Mouse (Mus musculus) kidney, embryonic 15.5 days (tissue): ENCODE measurements around the gene Pcnp. TPM values are rescaled to one million over a fixed set of nuclear protein-coding genes. Genes with fewer than 3 reads are reported as not detected.
A peak's percentile ranks its signal among the peaks of the same experiment; 100 is the strongest.
"Not testable (repeated sequence)": the region's sequence is repeated elsewhere in the genome, so short reads cannot be mapped to it uniquely, and the experiment has no call there.

Experiments used
- ATAC-seq: fragments of 200-750 bp; cut with Nextera tagmentation; replicated peaks from 2 replicates; pipeline ENCODE4 v1.8.0; 2017; ENCODE audit warnings: moderate TSS enrichment; ENCODE audit not compliant: low FRiP score
- H3K27ac ChIP-seq: fragments of 300-500 bp; sonication (generic); 2 replicates; pipeline ENCODE4 v1.5.1; 2015; ENCODE audit warnings: mild to moderate bottlenecking, inconsistent platforms
- H3K27me3 ChIP-seq: fragments of 300-500 bp; sonication (generic); 2 replicates; pipeline ENCODE4 v1.6.1; 2015; ENCODE audit warnings: inconsistent platforms
- H3K36me3 ChIP-seq: fragments of 300-500 bp; sonication (generic); 2 replicates; pipeline ENCODE4 v1.6.1; 2015; ENCODE audit warnings: inconsistent platforms
- H3K4me1 ChIP-seq: fragments of 300-500 bp; sonication (generic); 2 replicates; pipeline ENCODE4 v1.6.1; 2015; ENCODE audit warnings: inconsistent platforms
- H3K4me2 ChIP-seq: fragments of 300-500 bp; sonication (generic); 2 replicates; pipeline ENCODE4 v1.6.1; 2015; ENCODE audit warnings: moderate library complexity, mild to moderate bottlenecking, inconsistent platforms
- H3K4me3 ChIP-seq: fragments of 300-500 bp; sonication (generic); replicated peaks from 2 replicates; pipeline ENCODE4 v1.5.1; 2015; ENCODE audit warnings: mild to moderate bottlenecking, inconsistent platforms
- H3K9ac ChIP-seq: fragments of 300-500 bp; sonication (generic); 2 replicates; pipeline ENCODE4 v1.6.1; 2015; ENCODE audit warnings: mild to moderate bottlenecking, inconsistent platforms
- H3K9me3 ChIP-seq: fragments of 300-500 bp; sonication (generic); replicated peaks from 2 replicates; pipeline ENCODE4 v1.6.1; 2016; ENCODE audit warnings: inconsistent platforms
- WGBS: fragments of 180-500 bp; shearing (Covaris S2); methylation state at CpG from one replicate; pipeline ENCODE4 v1.1.7; 2015; ENCODE audit warnings: mixed read lengths; 5-methylcytosine and 5-hydroxymethylcytosine counted together
- polyA plus RNA-seq: library from polyadenylated mRNA; unstranded; fragments of >200 nt; fragmentation: Nextera tagmentation; extraction: Ambion mirVana; gene quantifications from 2 replicates; pipeline ENCODE4 v1.2.1, GENCODE M21; 2015

Pcnp gene
- polyA plus RNA-seq, 1 experiment from 2014 or later = 216 TPM

DNA sequence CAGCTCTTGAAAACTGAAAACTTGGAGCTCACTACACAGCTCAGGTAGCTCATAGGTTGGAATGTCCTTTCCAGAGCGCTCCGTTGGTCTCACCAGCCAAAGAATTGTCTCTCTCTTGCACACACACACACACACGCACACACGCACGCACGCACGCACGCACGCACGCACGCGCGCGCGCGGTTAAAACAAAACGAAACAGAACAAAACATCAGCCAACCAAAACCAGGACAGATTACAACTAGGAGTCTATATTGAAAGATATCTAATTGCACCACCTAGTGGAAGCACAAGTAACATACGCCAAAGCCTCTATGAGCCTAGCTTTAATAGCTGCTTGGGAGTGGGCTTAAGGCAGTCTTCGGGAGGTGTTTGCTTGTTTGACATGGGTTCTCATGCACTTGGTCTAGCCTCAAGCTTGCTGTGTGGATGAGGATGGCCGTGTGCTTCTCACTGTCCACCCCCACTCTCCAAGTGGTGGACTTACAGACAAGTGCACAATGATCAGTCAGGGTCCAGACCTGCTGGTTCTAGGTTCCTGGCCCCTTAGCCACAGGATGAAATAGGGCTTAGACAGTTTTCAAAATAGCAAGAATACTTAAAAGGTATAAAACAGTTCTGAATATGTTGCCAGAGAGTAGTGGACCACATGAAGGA, 34.9 kb upstream of the Pcnp start:
- H3K27ac ChIP-seq = 0 out of 2 replicates have a peak overlapping the region, but pooled peaks have one; percentile 60
- H3K9ac ChIP-seq = peak overlapping the region; percentile 38; the same call in 1 of the 2 replicates
- no peaks in the 10 kb centered on the region for H3K9me3 ChIP-seq
- H3K27me3 ChIP-seq = no peaks in the 10 kb centered on the region; the same call in 1 of the 2 replicates
- no peaks in the 10 kb centered on the region for H3K36me3 ChIP-seq
- 6% methylated on average over 20 of the region's 20 CpGs for WGBS
- H3K4me1 ChIP-seq = no peaks in the 10 kb centered on the region
- peak overlapping the region; percentile 76 for H3K4me2 ChIP-seq
- peak overlapping the region; percentile 50 for H3K4me3 ChIP-seq
- peak; percentile 88 for ATAC-seq

- WGBS = 63% methylated on average over 11 of the region's 11 CpGs
- no peaks in the 10 kb centered on the region for H3K36me3 ChIP-seq
These were observed 33.4 kb upstream of the Pcnp start for GRCm38 (mm10) chr16:56062981-56063380.

DNA sequence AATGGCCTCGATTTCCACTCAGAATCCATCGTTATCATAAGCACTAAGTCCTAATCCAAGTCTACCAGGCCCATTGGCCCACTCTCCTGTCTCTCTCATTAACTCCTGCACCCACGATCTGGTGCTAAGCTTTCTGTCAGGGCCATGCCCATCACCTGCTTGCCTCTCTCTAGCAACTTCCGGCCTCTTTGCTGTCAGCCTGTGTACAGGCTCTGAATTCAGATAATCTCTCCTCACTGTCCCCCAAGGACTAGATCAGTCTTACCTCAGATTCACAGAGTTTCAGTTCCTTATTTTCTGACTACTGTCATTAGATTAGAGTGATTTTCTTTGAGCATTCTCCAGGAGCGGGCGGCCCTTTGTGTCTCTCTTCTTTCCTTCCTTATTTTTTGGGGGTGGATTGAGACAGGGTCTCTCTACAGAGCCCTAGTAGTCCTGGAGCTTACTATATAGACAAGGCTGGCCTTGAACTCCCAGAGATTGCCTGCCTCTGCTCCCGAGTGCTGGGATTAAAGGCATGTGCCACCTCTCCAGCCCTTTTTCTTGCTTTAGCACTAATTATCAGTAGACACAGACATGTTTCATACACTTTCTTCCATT, 32.6 kb upstream of the Pcnp start:
- no peaks in the 10 kb centered on the region for H3K36me3 ChIP-seq
- no peak overlapping the region for H3K4me2 ChIP-seq
- H3K4me1 ChIP-seq = no peaks in the 10 kb centered on the region
- H3K9me3 ChIP-seq = no peaks in the 10 kb centered on the region
- H3K27me3 ChIP-seq = no peaks in the 10 kb centered on the region
- no peak overlapping the region for H3K27ac ChIP-seq
- H3K4me3 ChIP-seq = no peak overlapping the region
- H3K9ac ChIP-seq = no peak overlapping the region
- ATAC-seq = no peak
- WGBS = 79% methylated on average over 7 of the region's 7 CpGs

More at GRCm38 (mm10) chr16:56062981-56063380, 33.4 kb upstream of the Pcnp start:
- H3K27ac ChIP-seq = no peak overlapping the region
- H3K4me1 ChIP-seq = no peaks in the 10 kb centered on the region
- no peak overlapping the region for H3K4me3 ChIP-seq
- H3K4me2 ChIP-seq = no peak overlapping the region
- H3K9me3 ChIP-seq = no peaks in the 10 kb centered on the region
- H3K9ac ChIP-seq = no peak overlapping the region
- no peaks in the 10 kb centered on the region for H3K27me3 ChIP-seq
- ATAC-seq = no peak

- Histone ChIP-seq H3K4me3 (no peak overlapping the region), H3K4me2 (no peak overlapping the region), H3K36me3 (no peaks in the 10 kb centered on the region), H3K4me1 (no peaks in the 10 kb centered on the region), H3K9me3 (no peaks in the 10 kb centered on the region), H3K27me3 (no peaks in the 10 kb centered on the region), H3K27ac (no peak overlapping the region), H3K9ac (no peak overlapping the region)
- WGBS = 88% methylated on average over 10 of the region's 10 CpGs
- ATAC-seq = no peak
These were observed 28.6 kb upstream of the Pcnp start for GRCm38 (mm10) chr16:56058151-56058550.

GRCm38 (mm10) chr16:56056944-56057590, 27.5 kb upstream of the Pcnp start:
- Histone ChIP-seq H3K9me3 (no peaks in the 10 kb centered on the region), H3K9ac (no peak overlapping the region), H3K4me1 (no peaks in the 10 kb centered on the region), H3K4me3 (no peak overlapping the region), H3K4me2 (no peak overlapping the region), H3K36me3 (no peaks in the 10 kb centered on the region), H3K27me3 (no peaks in the 10 kb centered on the region), H3K27ac (no peak overlapping the region)
- WGBS = 82% methylated on average over 7 of the region's 7 CpGs
- ATAC-seq = no peak

- Histone ChIP-seq H3K36me3 (no peaks in the 10 kb centered on the region), H3K4me1 (no peaks in the 10 kb centered on the region), H3K9me3 (no peaks in the 10 kb centered on the region), H3K9ac (no peak overlapping the region), H3K4me2 (no peak overlapping the region), H3K4me3 (no peak overlapping the region), H3K27me3 (no peaks in the 10 kb centered on the region), H3K27ac (no peak overlapping the region)
- ATAC-seq = no peak
- 80% methylated on average over 3 of the region's 3 CpGs for WGBS
These were observed 26.4 kb upstream of the Pcnp start for GRCm38 (mm10) chr16:56055911-56056310.

DNA sequence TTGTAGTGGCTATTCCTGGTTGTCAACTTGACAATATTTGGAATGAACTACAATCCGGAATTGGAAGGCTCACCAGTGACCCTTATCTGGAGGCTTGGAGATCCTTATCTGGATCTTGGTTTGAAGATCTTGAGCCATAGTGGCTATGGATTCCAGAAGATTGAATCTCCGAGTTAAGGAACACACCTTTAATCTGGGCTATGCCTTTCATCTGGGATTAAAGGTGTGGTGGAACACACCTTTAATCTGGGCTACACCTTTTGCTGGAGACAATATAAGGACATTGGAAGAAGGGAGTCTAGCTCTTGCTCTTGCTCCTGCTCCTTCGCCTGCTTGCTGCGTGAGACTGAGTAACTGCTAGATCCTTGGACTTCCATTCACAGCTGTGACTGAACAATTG, 18.5 kb upstream of the Pcnp start, which contains the start of gene Senp7:
Senp7 (plus strand) TSS at position 301 of the 400 bp plus-strand sequence.
- not testable (repeated sequence) for H3K27me3 ChIP-seq, H3K4me3 ChIP-seq, H3K36me3 ChIP-seq, H3K4me2 ChIP-seq, H3K4me1 ChIP-seq, H3K9me3 ChIP-seq, H3K9ac ChIP-seq, ATAC-seq, H3K27ac ChIP-seq
- no CpG with 5 or more reads among the region's 4 CpGs for WGBS

DNA sequence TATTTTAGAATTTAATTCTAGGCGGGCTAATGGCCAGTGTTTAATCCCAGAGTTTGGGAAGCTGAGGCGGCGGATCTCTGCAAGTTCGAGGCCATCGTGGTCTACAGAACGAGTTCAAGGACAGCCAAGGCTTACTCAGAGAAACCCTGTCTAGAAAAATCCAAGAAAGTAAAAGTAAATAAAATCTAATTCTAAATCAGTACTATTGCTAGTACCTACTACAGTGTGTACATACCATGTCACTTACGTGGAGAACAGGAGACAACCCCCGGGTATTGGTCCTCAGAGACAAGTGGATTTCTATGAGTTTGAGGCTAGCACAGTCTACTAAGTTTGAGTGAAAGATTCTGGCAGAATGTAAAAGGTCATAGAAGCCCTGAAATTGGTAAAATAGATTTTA, 8.6 kb upstream of the Pcnp start:
- Histone ChIP-seq H3K9ac (peak overlapping the region; percentile 91), H3K4me1 (peaks cover 15% of the 10 kb centered on the region), H3K9me3 (no peaks in the 10 kb centered on the region), H3K27me3 (no peaks in the 10 kb centered on the region), H3K36me3 (peaks cover 18% of the 10 kb centered on the region), H3K27ac (peak overlapping the region; percentile 93), H3K4me3 (peak overlapping the region; percentile 98), H3K4me2 (peak overlapping the region; percentile 65)
- peak; percentile 40 for ATAC-seq
- WGBS = 34% methylated on average over 8 of the region's 8 CpGs

DNA sequence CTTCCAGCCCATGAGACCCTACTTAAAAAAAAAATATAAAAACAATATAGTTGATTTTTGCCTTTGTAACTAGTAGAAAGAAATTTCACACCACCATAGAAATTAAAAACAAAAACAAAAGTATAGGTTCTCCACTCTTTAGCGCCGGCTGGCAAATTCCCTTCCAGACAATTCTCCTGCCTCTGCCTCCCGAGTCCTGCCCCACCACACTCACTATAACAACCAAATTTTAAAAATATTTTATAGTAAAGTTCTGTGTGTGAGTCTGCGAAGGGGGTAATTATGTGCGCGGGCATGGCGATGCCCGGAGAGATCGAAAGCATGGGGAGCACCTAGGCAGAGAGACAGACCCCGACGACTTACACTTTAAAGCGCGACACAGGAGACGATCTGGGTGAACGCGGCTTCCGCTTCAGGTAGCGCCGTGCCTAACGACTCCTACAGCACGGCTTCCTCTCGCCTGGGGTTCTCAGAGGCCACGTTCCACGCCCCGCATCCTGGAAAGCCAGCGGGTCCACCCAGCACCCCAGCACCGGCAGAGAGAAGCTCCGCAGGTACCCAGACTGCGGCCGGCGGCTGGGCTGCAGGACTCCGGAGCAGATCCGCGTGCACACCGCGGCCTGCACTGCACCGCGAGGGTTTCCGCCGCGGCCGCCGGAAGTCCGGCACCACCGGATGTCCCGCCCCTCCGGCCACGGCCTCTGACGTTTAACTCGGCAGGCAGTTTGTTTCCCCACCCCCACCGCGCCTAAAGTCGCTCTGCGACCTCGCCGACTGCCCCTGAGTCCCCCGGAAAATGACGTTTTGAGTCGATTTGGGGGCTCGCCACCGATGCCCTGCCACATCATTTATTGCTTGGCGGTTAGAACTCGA, 7.8 kb upstream of the Pcnp start, which contains the start of gene Trmt10c:
Trmt10c (minus strand) TSS at position 682 of the 873 bp plus-strand sequence.
- Histone ChIP-seq H3K9me3 (no peaks in the 10 kb centered on the region), H3K4me3 (peak within 1 kb of the TSS; percentile 98), H3K4me1 (peaks cover 15% of the 10 kb centered on the region), H3K27ac (peak within 1 kb of the TSS; percentile 93), H3K9ac (peak within 1 kb of the TSS; percentile 91), H3K27me3 (no peaks in the 10 kb centered on the region), H3K4me2 (peak within 1 kb of the TSS; percentile 65), H3K36me3 (peaks cover 25% of the 10 kb centered on the region)
- ATAC-seq = peak; percentile 100
- WGBS = under 1% methylated on average over 63 of the region's 63 CpGs

DNA sequence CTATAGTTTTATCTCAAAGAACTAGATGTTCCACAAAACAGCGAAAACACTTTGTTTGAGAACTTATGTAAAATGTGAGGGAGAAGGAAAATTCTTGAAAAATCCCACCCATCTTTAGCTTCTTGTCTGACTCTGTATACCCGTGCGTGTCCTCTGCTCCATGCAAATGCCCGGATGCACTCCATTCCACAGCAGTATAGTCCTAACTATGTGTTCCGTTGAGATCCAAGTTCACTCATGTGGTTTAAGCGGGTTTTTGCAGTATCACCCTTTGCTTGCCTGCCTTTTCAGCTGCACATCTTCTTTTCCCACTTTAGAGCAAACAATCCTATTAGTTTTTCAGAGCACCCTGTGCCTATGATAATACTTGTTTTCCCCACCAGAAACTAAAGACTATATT, 7.0 kb upstream of the Pcnp start:
- peaks cover 15% of the 10 kb centered on the region for H3K4me1 ChIP-seq
- H3K4me2 ChIP-seq = peak overlapping the region; percentile 65
- H3K36me3 ChIP-seq = peaks cover 33% of the 10 kb centered on the region
- no peaks in the 10 kb centered on the region for H3K27me3 ChIP-seq
- H3K4me3 ChIP-seq = peak overlapping the region; percentile 98
- 54% methylated on average over 6 of the region's 6 CpGs for WGBS
- H3K9ac ChIP-seq = peak overlapping the region; percentile 91
- no peak overlapping the region for H3K27ac ChIP-seq
- no peak for ATAC-seq
- no peaks in the 10 kb centered on the region for H3K9me3 ChIP-seq

DNA sequence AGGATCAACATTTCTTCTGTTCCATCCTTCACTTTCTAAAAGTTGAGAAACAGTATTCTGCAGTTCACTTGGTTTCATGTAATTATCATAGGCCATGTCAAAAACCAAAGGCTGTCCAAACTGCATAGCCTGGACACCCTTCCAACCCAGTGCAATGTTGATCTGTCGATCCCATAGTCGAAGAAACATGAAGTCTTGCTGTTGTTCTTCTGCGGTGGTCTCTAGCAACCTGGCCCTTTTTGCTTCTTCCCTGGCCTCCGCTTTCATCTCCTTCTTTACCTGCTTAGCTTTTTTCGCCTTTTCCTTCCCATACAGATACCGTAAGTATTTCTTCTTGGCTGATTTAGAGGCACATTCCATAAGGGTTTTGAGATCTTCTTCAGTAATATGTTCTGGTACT, 5.0 kb upstream of the Pcnp start:
- Histone ChIP-seq H3K27me3 (no peaks in the 10 kb centered on the region), H3K4me1 (peaks cover 23% of the 10 kb centered on the region), H3K9ac (no peak overlapping the region), H3K9me3 (no peaks in the 10 kb centered on the region), H3K4me2 (no peak overlapping the region), H3K36me3 (peaks cover 33% of the 10 kb centered on the region), H3K4me3 (no peak overlapping the region), H3K27ac (no peak overlapping the region)
- 98% methylated on average over 6 of the region's 6 CpGs for WGBS
- ATAC-seq = no peak
